Mouse (Mus musculus) intestine, embryonic 14.5 days (tissue): ENCODE results near the gene 2010111I01Rik. TPM values are rescaled to one million over a fixed set of nuclear protein-coding genes. Genes with fewer than 3 reads are reported as not detected.
A peak's percentile ranks its signal among the peaks of the same experiment; 100 is the strongest.
"Not testable (repeated sequence)": the region's sequence is repeated elsewhere in the genome, so short reads cannot be mapped to it uniquely, and the experiment has no call there.

Experiments used
- ATAC-seq: fragments of 200-750 bp; cut with Nextera tagmentation; replicated peaks from 2 replicates; pipeline ENCODE4 v1.8.0; 2017; ENCODE audit warnings: low read depth, moderate number of reproducible peaks, moderate TSS enrichment, moderate library complexity; ENCODE audit not compliant: low FRiP score, low TSS enrichment
- DNase-seq: peaks from one replicate; pipeline ENCODE4 v3.0.0-alpha.2; 2018; ENCODE audit warnings: low spot score
- H3K27ac ChIP-seq: fragments of 300-500 bp; sonication (generic); 2 replicates; pipeline ENCODE4 v1.5.1; 2014; ENCODE audit warnings: low read depth, mild to moderate bottlenecking, control low read depth
- H3K27me3 ChIP-seq: fragments of 300-500 bp; sonication (generic); replicated peaks from 2 replicates; pipeline ENCODE4 v1.6.1; 2014; ENCODE audit warnings: low read length, control low read depth; ENCODE audit not compliant: control insufficient read depth, insufficient read depth
- H3K36me3 ChIP-seq: fragments of 300-500 bp; sonication (generic); 2 replicates; pipeline ENCODE4 v1.6.1; 2014; ENCODE audit warnings: low read length, control low read depth; ENCODE audit not compliant: control insufficient read depth, insufficient read depth
- H3K4me1 ChIP-seq: fragments of 300-500 bp; sonication (generic); replicated peaks from 2 replicates; pipeline ENCODE4 v1.6.1; 2014; ENCODE audit warnings: low read length, control low read depth, mixed read lengths; ENCODE audit not compliant: control insufficient read depth, insufficient read depth
- H3K4me2 ChIP-seq: fragments of 300-500 bp; sonication (generic); 2 replicates; pipeline ENCODE4 v1.6.1; 2014; ENCODE audit warnings: low read length
- H3K4me3 ChIP-seq: fragments of 300-500 bp; sonication (generic); 2 replicates; pipeline ENCODE4 v1.5.1; 2014; ENCODE audit warnings: low read depth, low read length, control low read depth, mixed read lengths
- H3K9ac ChIP-seq: fragments of 300-500 bp; sonication (generic); 2 replicates; pipeline ENCODE4 v1.6.1; 2014; ENCODE audit warnings: mild to moderate bottlenecking, low read length
- H3K9me3 ChIP-seq: fragments of 300-500 bp; sonication (generic); 2 replicates; pipeline ENCODE4 v1.6.1; 2016; ENCODE audit warnings: low read length, control low read depth; ENCODE audit not compliant: control insufficient read depth
- WGBS: fragments of 180-500 bp; shearing (Covaris S2); extraction: QIAGEN DNeasy Blood & Tissue Kit; methylation state at CpG from one replicate; pipeline ENCODE4 v1.1.7; 2014; 5-methylcytosine and 5-hydroxymethylcytosine counted together
- polyA plus RNA-seq: library from polyadenylated mRNA; unstranded; fragments of >200 nt; fragmentation: Nextera tagmentation; extraction: Ambion mirVana; gene quantifications from 2 replicates; pipeline ENCODE4 v1.2.1, GENCODE M21; 2014

2010111I01Rik gene
- polyA plus RNA-seq, 1 experiment from 2014 or later: 135 TPM

- peak; percentile 39; the same call in 1 of the 2 replicates for ATAC-seq
- Histone ChIP-seq H3K27me3 (no peaks in the 10 kb centered on the region), H3K4me3 (no peak overlapping the region), H3K9me3 (no peaks in the 10 kb centered on the region), H3K4me2 (no peak overlapping the region), H3K36me3 (no peaks in the 10 kb centered on the region; the same call in 1 of the 2 replicates), H3K9ac (no peak overlapping the region), H3K27ac (no peak overlapping the region), H3K4me1 (peaks cover 8% of the 10 kb centered on the region; the same call in 1 of the 2 replicates)
- 56% methylated on average over 8 of the region's 8 CpGs for WGBS
- no peak for DNase-seq
Observed at GRCm38 (mm10) chr13:63337239-63337960, 372.7 kb downstream of the 2010111I01Rik start.

- Histone ChIP-seq H3K36me3 (no peaks in the 10 kb centered on the region; the same call in 1 of the 2 replicates), H3K4me3 (no peak overlapping the region), H3K27ac (no peak overlapping the region), H3K9me3 (no peaks in the 10 kb centered on the region), H3K4me1 (peaks cover 8% of the 10 kb centered on the region; the same call in 1 of the 2 replicates), H3K4me2 (no peak overlapping the region), H3K27me3 (no peaks in the 10 kb centered on the region), H3K9ac (no peak overlapping the region)
- no peak for ATAC-seq
- 88% methylated on average over 4 of the region's 4 CpGs for WGBS
- DNase-seq: no peak
Observed at GRCm38 (mm10) chr13:63339946-63340345, 375.3 kb downstream of the 2010111I01Rik start.

GRCm38 (mm10) chr13:63342781-63343180 is 378.1 kb downstream of the 2010111I01Rik start:
- no peak for ATAC-seq
- H3K9ac ChIP-seq: no peak overlapping the region
- no peak overlapping the region for H3K4me2 ChIP-seq
- no peaks in the 10 kb centered on the region for H3K9me3 ChIP-seq
- 98% methylated on average over 2 of the region's 2 CpGs for WGBS
- H3K27me3 ChIP-seq: no peaks in the 10 kb centered on the region
- no peak overlapping the region for H3K4me3 ChIP-seq
- 0 out of 2 replicates have a peak, but pooled peaks cover under 1% of the 10 kb centered on the region for H3K4me1 ChIP-seq
- H3K27ac ChIP-seq: no peak overlapping the region
- no peak for DNase-seq
- H3K36me3 ChIP-seq: no peaks in the 10 kb centered on the region; the same call in 1 of the 2 replicates

- no peak overlapping the region for H3K27ac ChIP-seq
- no peaks in the 10 kb centered on the region for H3K9me3 ChIP-seq
- H3K4me3 ChIP-seq: no peak overlapping the region
- H3K36me3 ChIP-seq: no peaks in the 10 kb centered on the region; the same call in 1 of the 2 replicates
- ATAC-seq (no peak), DNase-seq (no peak)
- H3K4me1 ChIP-seq: no peaks in the 10 kb centered on the region
- no peak overlapping the region for H3K9ac ChIP-seq
- H3K27me3 ChIP-seq: no peaks in the 10 kb centered on the region
- no peak overlapping the region for H3K4me2 ChIP-seq
- whole genome bisulfite sequencing: 98% methylated on average over 3 of the region's 3 CpGs
Observed at GRCm38 (mm10) chr13:63344481-63344880, 379.8 kb downstream of the 2010111I01Rik start.

DNA sequence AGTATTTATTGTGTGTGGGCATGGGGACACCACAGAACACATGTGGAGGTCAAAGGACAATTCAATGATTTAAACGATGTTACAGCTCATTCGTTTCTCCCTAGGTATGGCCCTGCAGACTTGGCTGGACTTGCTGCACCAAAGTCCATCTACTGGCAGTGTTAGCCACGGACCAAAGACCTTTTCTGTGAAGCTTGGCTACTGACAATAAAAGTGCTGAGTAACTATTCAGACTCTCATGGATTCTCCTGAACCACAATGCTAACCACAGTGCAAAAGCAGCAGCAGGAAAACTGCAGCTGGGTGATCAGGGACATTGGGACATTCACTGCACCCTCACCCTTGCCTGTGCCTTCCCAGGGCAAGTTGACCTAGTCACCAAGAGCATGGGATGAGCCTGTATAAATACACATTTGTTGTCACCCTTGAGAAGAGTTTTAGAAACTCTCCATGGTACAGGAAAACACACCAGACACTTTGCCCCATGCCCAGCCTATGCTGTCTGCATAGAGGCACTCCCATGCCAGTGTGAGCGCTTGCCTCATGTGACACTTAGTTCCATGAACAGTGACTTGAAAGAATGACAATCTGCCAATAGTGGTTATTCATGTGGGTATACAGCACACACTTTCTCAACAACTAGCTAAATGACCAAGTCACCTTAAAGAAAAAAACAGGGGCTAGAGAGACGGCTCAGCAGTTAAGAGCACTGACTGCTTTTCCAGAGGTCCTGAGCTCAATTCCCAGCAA is 381.0 kb downstream of the 2010111I01Rik start:
- Histone ChIP-seq H3K4me3 (no peak overlapping the region), H3K4me1 (no peaks in the 10 kb centered on the region), H3K4me2 (no peak overlapping the region), H3K9me3 (no peaks in the 10 kb centered on the region), H3K27ac (no peak overlapping the region), H3K9ac (no peak overlapping the region), H3K36me3 (no peaks in the 10 kb centered on the region), H3K27me3 (no peaks in the 10 kb centered on the region)
- WGBS: 81% methylated on average over 5 of the region's 5 CpGs
- ATAC-seq: no peak
- no peak for DNase-seq

GRCm38 (mm10) chr13:63347639-63348038 is 382.9 kb downstream of the 2010111I01Rik start:
- Histone ChIP-seq H3K36me3 (no peaks in the 10 kb centered on the region), H3K4me2 (no peak overlapping the region), H3K27me3 (no peaks in the 10 kb centered on the region), H3K9me3 (no peaks in the 10 kb centered on the region), H3K4me3 (no peak overlapping the region), H3K27ac (no peak overlapping the region), H3K9ac (no peak overlapping the region), H3K4me1 (no peaks in the 10 kb centered on the region)
- WGBS: 66% methylated on average over 2 of the region's 2 CpGs
- no peak for ATAC-seq
- no peak for DNase-seq

DNA sequence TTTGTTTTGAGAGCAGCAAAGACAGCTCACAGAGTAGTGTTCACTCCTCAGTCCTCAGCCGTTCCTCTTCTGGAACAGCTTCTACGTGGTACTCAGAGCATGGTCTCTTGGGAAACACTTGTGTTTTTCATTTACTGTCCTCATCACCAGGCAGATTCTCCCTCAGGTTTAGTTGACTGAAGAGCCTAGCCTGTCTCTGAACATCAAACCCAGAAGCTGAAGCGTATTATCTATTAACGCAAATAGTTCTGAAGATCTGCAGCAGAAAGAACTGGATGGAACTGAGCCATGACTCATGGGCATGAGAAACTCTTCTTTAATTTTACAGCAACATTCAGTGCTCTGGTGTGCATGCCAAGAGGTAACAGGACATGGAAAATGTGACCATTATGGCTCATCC is 385.4 kb downstream of the 2010111I01Rik start:
- Histone ChIP-seq H3K4me2 (no peak overlapping the region), H3K27ac (no peak overlapping the region), H3K4me3 (no peak overlapping the region), H3K36me3 (no peaks in the 10 kb centered on the region), H3K4me1 (no peaks in the 10 kb centered on the region), H3K9me3 (no peaks in the 10 kb centered on the region), H3K27me3 (no peaks in the 10 kb centered on the region), H3K9ac (no peak overlapping the region)
- DNase-seq (no peak), ATAC-seq (no peak)
- 80% methylated on average over 4 of the region's 4 CpGs for WGBS

DNA sequence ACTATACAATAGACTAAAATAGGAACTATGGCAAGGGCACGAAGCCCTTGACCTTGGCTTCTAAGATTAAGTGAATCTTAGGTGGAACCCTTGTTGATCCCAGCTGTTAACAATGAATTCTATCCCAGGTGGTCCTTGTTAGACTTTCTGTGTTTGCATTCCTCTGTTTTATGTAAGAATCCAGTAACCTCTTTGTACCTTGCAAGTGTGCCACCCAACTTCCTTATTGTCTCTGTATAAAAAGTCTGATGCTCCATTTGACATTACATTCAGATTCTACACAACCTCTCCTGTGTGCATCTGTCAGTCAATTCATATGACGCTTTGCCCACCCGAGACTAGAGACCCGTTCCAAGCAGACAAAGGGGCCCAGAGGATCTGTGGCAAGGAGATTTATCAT is 388.6 kb downstream of the 2010111I01Rik start:
- not testable (repeated sequence) for H3K27ac ChIP-seq, ATAC-seq, DNase-seq, H3K4me2 ChIP-seq, H3K9me3 ChIP-seq, H3K4me3 ChIP-seq, H3K4me1 ChIP-seq, H3K27me3 ChIP-seq, H3K36me3 ChIP-seq, H3K9ac ChIP-seq
- WGBS: 87% methylated on average over 4 of the region's 4 CpGs
